Mouse (Mus musculus): ENCODE measurements around the gene Gapdh.

Gene Gapdh

DNA sequence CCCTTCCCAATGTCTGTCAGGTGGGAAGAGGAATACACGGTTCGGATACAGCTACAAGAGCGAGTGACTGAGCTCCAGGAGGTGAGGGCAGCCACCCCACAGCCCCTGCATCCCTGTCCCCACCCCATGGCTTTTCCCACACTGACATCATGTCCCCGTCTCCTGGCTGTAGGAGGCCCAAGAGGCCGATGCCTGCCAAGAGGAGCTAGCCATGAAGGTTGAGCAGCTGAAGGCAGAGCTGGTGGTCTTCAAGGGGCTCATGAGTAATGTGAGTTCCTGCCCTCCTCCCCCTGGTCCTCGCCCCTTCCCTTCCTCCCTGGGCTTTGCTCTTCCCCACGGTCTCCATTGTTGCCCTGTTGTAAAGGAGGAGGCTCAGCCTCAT lies 16.7 kb downstream of the Gapdh start:
- no peak for DNase-seq (ENCODE audit: low read depth, low spot score)

DNA sequence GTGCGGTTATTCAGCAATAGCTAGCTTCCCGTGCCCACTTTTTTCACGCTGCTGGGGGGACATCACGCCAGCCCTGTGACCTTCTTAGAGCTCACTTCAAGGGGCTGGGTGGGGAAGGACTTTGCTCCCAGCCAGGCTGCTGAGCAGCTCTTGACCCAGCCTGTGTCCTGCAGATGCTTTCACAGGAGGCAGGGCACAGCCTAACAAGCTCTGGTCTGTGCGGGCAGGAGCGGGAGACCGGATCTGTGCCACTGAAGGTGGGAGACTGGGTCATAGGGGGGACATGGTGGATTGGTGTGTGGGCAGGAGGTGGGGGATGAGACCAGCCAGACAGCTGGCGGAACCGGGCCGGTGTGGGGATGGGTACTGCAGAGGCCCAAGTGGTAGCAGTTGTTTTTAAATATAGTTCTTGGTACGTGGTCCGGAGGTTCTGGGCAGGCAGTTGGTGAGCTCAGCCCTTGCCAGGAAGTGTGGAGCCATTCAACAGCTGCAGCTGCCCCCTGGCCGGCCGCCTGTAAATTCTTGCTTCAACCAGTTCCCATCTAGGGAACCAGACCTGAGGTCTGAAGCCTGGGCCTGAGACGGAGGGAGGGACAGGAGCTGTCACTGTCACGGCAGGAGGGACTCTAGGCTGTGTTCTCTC lies 17.2 kb downstream of the Gapdh start:
- DNase-seq (ENCODE audit: low read depth, low spot score): no peak

GRCm38 (mm10) chr6:125148251-125148925 lies 17.9 kb downstream of the Gapdh start:
- no peak for DNase-seq (ENCODE audit: low read depth, low spot score)

DNA sequence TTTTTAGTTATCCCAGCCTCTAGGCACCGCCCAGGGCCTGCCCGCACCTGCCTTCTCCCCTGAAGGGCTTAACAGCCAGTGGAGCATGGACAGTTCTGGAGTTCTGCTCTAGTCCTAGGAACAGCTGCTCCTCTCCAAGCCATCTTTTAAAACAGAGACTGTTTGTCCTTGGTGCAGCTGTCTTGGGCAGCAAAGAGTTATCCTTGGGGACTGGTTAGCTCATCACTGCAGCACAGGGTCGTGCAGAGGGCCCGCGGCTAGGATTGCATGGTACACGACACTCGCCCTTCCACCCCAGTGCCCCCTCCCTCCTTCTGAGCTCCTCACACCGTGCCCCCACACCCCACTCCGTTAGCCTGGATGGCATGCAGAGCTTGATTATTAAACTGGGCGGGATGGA lies 18.9 kb downstream of the Gapdh start:
- no peak for DNase-seq (ENCODE audit: low read depth, low spot score)

DNA sequence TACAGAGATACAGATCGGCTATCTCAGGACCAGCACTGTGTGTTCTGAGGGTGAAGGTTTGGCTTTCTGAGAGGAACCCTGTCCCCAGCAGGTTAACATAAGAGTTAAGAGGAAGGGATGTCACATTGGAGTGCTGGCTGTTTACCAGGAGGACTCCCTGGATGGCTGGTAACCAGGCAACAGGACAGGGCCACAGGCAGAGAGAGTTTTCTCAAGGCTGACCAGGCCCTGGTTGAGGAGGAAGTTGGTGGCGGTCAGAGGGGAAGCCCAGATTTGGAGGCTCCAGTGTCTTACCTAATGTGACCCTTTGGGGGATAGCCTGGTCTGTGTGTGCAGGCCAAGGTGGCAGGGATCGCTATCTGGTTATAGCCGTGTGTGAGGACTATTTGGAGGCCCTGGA lies 19.5 kb downstream of the Gapdh start:
- no peak for DNase-seq (ENCODE audit: low read depth, low spot score)

DNA sequence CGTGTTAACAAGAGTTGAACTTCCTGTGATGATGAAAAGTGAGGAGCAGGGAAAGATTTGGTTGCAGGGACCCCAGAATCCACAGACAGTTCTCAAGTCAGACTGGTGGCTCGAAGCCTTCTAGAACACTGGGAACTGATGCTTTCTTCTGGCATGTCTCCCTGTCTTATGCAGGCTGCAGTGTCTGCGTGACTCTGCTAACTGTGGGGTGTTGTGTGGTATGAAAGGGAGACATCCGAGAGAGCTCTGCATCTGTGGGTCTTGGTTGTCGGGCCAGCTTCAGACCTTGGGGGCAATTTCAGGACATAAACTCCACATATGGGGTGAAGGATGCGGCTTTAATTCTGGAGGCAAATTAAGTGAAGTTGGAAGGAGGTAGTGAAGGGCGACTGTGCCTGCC lies 20.1 kb downstream of the Gapdh start:
- DNase-seq (ENCODE audit: low read depth, low spot score): no peak

GRCm38 (mm10) chr6:125145479-125145951 lies 20.8 kb downstream of the Gapdh start:
- DNase-seq (ENCODE audit: low read depth, low spot score): no peak

- DNase-seq (ENCODE audit: low read depth, low spot score): peak; percentile 94
Observed at GRCm38 (mm10) chr6:125145001-125145400, 21.3 kb downstream of the Gapdh start, which contains the start of gene Iffo1. TSS of gene Iffo1 (plus strand) at chr6:125145241.

- DNase-seq (ENCODE audit: low read depth, low spot score): no peak
Observed at GRCm38 (mm10) chr6:125143904-125144303, 22.4 kb downstream of the Gapdh start.

- DNase-seq (ENCODE audit: low read depth, low spot score): no peak
Observed at GRCm38 (mm10) chr6:125143128-125143527, 23.1 kb downstream of the Gapdh start.

DNA sequence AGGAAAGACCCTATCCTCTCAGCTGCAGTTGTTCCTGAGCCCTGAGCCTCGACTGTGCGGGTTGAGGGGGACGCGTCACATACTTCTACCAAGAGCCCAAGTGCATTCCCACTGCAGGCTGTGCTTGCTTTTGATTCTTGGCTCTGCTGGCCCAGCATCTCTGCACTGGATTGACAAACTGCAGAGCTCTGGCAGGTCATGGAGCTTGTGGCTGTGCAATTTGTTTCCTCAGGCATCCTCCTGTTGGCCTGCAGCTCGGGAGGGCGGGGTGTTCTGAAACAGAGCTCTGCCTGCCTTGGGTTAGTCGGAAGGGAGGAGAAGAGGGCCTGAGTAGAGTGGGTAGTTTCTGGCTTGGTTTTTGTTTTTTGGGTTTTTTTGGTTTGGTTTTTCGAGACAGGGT lies 23.8 kb downstream of the Gapdh start:
- no peak for DNase-seq (ENCODE audit: low read depth, low spot score)

DNA sequence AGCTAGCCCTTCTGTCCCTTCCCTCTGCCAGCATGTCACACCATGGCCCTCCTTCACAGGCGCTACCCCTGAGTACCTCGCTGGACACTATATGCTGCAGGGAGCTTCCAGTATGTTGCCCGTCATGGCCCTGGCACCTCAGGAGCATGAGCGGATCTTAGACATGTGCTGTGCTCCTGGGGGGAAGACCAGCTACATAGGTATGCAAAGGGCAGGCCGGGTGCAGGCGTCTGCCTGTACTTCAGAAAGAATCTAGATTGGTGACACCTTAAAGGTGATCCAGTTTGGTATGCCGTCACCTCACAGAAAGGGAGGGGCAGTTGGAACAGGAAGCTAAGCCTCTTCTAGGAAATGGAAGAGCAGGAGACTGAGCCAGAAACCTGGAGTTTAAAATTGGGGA lies 26.5 kb downstream of the Gapdh start:
- DNase-seq (ENCODE audit: low read depth, low spot score): no peak

DNA sequence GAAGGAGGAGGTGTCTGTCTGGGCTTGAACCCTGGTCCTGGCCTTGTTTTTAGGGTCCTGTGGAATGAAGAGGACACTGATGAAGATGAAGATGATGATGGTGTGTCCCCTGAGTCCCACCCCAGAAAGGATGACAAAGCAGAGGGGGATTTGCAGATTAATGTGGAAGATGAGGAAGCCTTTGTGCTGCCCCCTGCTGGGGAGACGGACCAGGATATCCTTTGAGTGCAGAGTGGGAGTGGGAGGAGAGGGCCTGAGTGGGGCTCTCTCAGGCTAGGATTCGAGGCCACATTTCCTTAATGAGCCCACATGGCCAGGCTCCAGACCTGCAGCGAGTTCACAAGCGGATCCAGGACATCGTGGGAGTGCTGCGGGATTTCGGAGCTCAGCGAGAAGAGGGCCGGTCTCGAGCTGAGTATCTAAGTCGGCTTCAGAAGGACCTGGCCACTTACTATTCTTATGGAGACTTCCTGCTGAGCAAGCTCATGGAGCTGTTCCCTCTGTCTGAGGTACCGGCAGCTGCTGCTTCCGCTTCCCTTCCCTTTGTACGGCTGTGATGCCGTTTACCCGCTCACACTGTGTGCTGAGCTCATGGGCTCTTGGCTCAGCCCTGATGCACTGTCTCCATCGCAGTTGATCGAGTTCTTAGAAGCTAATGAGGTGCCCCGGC lies 29.1 kb downstream of the Gapdh start:
- DNase-seq (ENCODE audit: low read depth, low spot score): no peak

- DNase-seq (ENCODE audit: low read depth, low spot score): no peak
Observed at GRCm38 (mm10) chr6:125132470-125132869, 33.8 kb downstream of the Gapdh start.

GRCm38 (mm10) chr6:125131302-125132156 lies 34.7 kb downstream of the Gapdh start, which contains the start of gene Nop2:
TSS of gene Nop2 (plus strand) at chr6:125131909.
- DNase-seq (ENCODE audit: low read depth, low spot score): peak; percentile 74

DNA sequence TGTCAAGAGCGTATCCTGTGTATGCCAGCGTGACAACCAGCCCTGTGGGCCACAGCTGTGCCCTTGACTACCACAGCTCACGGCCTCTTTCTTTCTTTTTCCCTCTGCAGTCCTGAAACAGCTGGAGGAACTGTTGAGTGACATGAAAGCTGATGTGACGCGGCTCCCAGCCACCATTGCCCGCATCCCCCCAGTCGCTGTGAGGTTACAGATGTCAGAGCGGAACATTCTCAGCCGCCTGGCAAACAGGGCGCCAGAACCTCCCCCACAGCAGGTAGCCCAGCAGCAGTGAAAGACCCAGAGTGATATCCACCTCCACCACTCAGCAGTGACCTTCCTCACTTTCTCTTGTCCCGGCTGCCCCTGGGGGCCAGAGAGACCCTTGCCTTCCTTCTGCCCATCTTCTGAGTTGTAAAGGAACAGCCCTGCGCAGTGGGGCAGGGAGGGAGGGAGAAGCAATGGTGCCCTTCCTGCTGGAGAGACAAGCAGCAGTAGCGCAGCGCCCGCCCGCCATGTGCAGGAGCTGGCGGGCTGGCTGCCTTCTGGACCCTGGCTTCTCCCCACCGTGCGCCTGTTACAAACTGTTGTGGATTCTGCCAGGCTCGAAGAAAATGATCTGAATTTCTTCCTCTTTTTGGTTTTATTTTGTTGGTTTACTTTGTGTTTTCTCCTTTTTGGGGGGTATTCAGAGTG lies 36.4 kb downstream of the Gapdh start:
- DNase-seq (ENCODE audit: low read depth, low spot score): no peak

GRCm38 (mm10) chr6:125128724-125129123 lies 37.5 kb downstream of the Gapdh start:
- no peak for DNase-seq (ENCODE audit: low read depth, low spot score)

DNA sequence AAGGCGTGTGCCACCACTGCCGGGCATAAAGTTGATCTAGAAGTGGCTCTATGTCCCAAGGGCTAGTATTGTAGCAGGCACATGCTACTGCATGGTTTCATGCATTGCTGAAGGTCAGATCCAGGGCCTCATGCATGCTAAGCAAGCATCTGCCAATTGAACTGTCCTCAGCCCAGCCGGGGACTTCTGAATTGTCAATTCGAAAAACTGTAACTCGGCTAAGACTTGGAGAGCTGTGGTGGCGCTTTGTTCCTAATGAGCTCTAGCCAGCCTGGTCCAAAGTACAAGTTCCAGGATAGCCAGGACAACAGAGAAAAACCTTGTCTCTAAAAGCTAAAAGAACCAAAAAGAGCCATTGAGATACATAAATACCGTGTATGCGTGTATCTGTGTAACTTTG lies 46.9 kb downstream of the Gapdh start:
- no peak for DNase-seq (ENCODE audit: low read depth, low spot score)

- DNase-seq (ENCODE audit: low read depth, low spot score): no peak
Observed at GRCm38 (mm10) chr6:125112553-125112952, 53.7 kb downstream of the Gapdh start.
